Mouse (Mus musculus) cerebellum, adult 11-12 months (tissue): Measurements from ENCODE around the gene Gak.
"Not testable (repeated sequence)": the region's sequence is repeated elsewhere in the genome, so short reads cannot be mapped to it uniquely, and the experiment has no call there.

Experiments used
- DNase-seq: peaks from one replicate; pipeline ENCODE4 v3.0.0; 2022

Gak gene

GRCm38 (mm10) chr5:108655381-108655780 is 25.8 kb upstream of the Gak start:
- no peak for DNase-seq

DNA sequence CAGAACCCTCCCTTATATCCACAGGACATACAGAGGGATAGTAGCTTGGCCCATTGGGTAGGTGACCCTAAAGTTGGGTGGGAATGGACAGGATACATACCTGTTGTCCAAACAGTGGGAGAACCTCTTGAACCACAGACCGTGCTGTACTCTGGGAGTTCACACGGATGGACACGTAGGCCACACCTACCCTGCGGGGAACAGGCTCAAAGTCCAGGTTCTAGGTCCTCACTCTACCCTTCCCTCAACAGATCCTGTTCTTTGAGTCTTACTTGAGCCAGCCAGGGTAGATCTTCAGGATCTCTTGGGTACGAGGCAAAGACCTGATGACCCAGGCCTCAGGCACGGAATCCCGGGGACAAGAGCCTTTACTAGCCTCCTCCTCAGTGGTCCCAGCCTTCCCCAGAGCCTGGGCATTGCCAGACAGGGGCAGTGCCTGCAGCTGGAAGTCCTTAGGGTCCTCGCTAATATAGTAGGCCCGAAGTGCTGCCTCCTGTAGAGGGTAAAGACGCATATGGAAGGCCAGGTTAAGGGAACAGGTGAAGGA is 25.0 kb upstream of the Gak start:
- no peak for DNase-seq

GRCm38 (mm10) chr5:108653341-108653740 is 23.8 kb upstream of the Gak start:
- no peak for DNase-seq

DNA sequence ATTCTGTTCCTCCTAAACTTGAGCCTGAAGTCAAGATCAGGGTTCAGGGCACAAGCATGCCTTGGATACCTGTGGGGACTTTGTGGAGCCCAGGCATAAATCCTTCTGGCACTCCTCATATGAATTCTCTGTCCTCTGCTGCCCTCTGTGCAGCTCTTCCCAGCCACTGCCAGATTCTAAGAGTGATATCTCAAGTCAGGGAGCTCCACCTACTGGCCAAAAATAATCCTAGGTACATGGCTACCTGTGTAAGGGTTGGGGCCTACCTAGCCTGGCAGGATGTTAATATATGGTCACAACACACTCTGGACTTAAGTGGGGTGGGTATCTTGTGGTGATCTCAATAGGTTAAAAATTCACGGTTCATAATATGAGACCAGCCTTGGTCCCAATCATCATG is 22.3 kb upstream of the Gak start:
- peak; percentile 80 for DNase-seq

DNA sequence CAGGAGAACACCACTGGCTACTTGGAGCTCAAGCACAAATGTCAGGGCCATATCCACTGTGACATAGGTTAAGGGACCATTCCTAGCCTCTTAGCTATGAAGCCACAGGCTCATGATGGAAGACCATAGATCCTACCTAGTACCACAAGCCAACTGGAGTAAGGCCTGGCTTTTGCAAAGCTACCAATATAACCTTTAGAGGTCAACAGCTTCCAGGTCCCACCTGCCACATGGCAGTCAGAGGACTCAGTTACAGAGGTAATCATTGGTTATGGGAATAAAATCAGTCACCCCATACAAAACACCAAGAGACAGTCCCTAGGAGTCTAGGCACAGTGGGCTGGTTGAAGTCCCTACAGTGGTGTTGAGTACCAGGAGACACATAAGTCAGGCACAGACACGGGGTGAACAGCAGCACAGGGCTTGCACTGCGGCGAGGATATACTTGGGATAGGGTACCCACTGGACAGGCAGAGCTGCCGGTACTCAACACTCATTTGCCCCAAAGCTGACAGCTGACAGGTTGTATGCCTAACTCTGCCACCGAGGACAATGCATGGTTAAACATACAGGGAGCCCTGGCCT is 21.7 kb upstream of the Gak start:
- DNase-seq, result no peak

DNA sequence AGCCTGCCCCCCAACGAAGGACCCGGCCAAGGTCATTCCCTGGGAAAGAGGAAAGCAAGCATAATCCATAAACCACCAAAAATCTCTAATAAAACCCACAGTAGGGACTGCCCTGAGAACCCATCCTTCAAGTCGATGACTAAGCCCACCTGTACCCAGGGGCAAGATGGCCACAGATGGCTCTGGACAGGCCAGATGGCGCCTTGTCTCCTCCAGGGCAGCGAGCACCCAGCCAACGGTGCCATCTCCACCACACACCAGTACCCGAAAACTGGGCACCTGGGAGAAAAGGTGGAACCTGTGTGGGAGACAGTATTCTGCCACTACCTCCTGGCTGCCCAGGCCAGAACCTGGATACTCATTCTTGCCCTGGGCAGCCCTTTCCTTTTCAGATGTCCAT is 20.8 kb upstream of the Gak start:
- peak; percentile 67 for DNase-seq

DNA sequence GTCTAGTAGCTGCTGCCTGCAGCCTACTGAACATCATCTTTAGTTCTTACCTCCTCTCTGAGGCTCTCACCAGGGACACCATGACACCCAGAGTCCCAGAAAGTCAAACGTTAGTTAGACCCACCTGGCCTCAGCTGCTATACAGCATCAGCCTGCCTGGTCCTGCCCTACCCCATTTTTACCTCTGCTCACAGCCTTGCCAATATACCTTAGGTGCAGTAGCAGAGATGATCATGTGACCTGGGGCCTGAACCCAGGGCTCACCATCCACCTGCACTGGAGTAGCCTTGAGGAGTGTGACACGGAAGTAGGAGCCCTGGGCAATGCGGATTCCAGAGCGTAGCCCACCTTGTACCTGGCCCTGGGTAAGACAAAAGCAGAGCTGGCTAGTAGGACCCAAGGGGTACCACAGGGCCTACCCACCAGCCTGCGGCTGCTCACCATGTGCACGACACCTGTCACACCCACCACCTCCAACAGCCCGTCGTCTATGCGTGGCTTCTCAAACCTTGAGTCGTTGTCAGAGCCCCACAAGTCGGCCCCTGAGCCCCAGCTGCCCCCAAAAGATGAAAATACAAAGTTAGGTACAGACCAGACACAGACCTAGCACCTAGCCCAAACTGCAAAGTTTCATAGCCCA is 19.5 kb upstream of the Gak start:
- no peak for DNase-seq

- DNase-seq, result no peak
Observed at GRCm38 (mm10) chr5:108647820-108648465, 18.4 kb upstream of the Gak start.

DNA sequence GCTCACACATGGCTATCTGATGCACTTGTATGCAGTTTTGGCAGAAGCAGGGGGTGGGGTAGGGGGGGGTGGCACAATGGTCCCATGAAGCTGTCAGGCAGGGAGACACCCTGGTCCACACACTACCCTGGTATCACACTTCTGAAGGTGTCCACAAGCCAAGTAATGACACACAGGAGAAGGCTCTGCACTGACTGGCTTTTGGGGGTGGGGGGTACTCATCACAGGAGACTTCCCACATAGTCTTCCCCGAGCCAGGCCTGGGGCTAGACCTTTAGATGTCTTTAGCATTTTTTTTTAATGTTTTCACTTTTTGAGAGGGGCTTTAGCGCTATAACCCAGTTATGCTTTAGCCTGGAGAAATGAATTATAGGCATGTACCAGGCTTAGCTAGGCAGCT is 17.8 kb upstream of the Gak start:
- no peak for DNase-seq

DNA sequence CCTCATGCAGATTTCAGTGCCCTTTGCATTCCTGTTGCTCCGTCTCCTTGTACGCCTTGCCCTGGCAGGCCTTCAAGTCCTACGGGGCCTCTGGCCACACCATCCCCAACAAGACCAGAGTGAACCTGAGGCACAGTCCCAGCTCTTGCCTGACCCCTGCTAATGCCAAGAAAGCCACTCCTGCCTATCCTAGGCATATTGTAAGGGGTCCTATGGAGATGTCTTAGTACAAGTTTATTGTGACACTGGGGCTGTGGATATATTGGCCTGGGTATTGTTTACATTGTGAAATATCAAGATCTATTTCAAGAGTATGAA is 16.7 kb upstream of the Gak start:
- DNase-seq, result no peak

- peak; percentile 69 for DNase-seq
Observed at GRCm38 (mm10) chr5:108645651-108646342, 16.2 kb upstream of the Gak start.

GRCm38 (mm10) chr5:108643674-108644073 is 14.1 kb upstream of the Gak start:
- DNase-seq, result no peak

GRCm38 (mm10) chr5:108636172-108636571 is 6.6 kb upstream of the Gak start:
- DNase-seq, result no peak

GRCm38 (mm10) chr5:108634088-108634487 is 4.5 kb upstream of the Gak start:
- not testable (repeated sequence) for DNase-seq

DNA sequence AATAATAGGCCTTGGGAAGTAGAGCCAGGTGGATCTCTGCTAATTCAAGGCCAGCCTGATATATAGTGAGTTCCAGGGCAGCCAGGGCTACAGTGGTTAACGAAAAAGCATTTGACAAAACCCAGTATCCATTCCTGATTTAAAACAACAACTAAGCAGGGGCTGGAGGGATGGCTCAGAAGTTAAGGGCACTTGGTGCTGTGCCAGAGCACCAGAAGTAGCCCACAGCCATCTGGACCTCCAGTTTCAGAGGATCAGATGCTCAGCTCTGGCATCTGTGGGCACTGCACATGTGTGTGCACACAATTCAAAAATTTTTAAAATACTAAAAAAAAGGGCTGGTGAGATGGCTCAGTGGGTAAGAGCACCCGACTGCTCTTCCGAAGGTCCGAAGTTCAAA is 4.1 kb upstream of the Gak start:
- no peak for DNase-seq

GRCm38 (mm10) chr5:108628891-108629633 is 493 bp downstream of the Gak start:
- DNase-seq, result no peak

DNA sequence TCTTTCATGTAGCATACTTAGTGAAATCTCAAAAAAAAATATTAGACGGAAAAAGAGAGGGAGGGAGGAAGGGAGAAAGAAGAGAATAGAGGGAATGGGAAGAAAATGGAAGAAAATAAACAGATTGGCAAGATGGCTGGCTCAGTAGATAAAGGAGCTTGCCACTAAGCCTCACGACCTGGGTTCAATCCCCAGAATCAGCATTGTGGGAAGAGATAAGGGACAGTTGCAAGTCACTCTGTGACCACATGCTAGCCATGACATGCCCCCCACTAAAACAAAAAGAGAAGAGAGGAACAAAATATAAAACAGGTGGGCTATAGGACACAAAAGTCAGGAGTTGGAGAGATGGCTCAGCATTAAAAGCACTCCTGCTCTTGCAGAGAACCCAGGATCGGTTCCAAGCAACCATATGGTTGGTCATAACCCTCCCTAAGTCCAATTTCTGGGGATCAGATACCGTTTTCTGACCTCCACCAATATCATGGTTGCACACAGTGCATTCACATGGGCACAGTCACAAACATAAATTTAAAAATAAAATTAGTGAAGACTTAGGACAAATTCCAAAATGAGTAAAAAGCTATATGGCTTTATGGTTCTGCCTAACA is 3.4 kb downstream of the Gak start:
- DNase-seq, result no peak

DNA sequence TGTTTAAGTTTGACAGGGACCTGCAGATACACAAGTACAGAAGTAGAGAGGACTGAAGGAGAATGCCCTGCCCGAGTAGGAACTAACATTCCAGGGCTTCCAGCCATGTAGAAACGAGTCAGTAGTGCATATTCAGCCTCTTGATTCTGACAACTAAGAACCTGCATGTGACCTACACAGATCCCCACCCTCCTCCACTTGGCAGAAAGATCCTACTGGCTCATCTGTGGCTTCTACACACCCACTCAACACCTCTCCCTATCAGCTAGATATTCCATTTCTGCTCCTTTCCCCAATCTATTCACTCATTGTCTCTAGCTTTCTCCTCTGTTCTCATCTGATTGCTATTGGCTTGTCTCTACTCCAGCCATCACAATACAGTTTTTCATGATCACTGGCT is 7.7 kb downstream of the Gak start:
- no peak for DNase-seq

DNA sequence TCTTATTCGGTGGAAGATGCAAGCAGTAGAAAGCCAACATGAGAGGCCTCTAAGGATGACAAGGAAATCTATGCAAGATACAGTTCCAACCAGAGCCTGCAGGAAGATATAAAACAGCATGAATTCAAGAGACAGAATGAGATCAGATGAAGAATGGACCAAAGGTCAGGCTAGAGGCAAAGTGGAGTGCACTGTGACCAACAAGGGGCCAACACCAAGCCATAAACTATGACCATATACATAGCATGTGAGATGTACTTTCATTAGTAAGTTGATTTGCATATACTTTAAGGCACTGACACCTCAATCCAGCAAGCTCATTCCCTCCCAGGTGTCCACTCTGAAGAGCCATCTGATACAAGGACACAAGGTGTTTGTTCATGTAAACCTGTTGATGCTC is 19.1 kb downstream of the Gak start:
- DNase-seq, result no peak

DNA sequence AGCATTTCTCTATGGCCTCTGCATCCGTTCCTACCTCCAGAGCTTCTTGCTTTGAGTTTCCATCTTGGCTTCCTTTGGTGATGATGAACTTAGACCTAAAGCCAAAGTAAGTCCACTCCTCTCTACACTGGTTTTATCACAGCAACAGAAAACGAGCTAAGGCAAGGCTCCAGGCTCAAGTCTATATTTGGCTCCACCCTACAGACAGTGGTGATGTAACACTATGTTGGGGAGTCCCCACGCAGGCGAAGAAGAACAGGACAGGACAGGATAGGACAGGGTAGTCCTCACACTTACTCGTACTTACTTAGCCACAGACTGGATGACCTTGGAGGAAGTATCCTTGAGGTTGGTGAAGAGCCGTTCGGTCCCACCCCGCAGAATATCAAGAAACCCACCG is 27.0 kb downstream of the Gak start:
- DNase-seq, result no peak

GRCm38 (mm10) chr5:108599923-108600322 is 29.6 kb downstream of the Gak start:
- DNase-seq, result no peak

DNA sequence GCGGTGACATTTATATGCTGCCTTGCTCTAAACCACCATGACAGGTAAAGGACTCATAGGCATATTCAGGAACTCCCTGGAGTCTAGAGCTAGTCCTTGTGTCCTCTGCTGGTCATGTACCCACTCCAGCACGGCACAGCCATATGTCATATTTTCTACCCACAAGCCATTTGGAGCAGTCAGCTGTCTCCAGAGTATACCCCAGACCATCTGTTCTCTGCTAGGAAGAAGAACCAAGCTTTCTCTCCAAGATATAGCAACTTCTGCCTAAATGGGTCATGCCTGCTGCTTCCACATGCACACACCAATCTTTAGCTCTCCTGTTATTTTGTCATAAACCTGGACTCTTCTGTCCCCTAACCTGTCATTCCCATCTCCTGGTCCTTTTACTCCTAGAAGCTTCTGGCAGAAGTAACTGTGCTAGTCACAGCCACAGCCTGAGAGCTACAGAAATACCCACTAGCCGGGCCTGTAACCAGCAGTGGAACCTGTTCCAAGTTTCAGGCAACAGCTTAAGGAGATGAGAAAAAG is 48.1 kb downstream of the Gak start:
- peak; percentile 81 for DNase-seq
